Mouse (Mus musculus) midbrain, embryonic 11.5 days (tissue): ENCODE measurements around the gene Ptpn3. TPM values are rescaled to one million over a fixed set of nuclear protein-coding genes. Genes with fewer than 3 reads are reported as not detected.

Experiments used
- ATAC-seq: fragments of 200-750 bp; cut with Nextera tagmentation; 2 replicates; pipeline ENCODE4 v1.8.0; 2017; ENCODE audit warnings: moderate TSS enrichment, moderate library complexity; ENCODE audit not compliant: low FRiP score
- DNase-seq: peaks from one replicate; pipeline ENCODE4 v3.0.0; 2015; ENCODE audit warnings: low spot score; ENCODE audit errors: missing footprints
- H3K27ac ChIP-seq: fragments of 300-500 bp; sonication (generic); 2 replicates; pipeline ENCODE4 v1.5.1; 2014; ENCODE audit warnings: low read depth, low read length
- H3K27me3 ChIP-seq: fragments of 300-500 bp; sonication (generic); 2 replicates; pipeline ENCODE4 v1.6.1; 2014; ENCODE audit warnings: mild to moderate bottlenecking, low read length, moderate library complexity, mixed read lengths; ENCODE audit not compliant: control insufficient read depth, insufficient read depth
- H3K36me3 ChIP-seq: fragments of 300-500 bp; sonication (generic); 2 replicates; pipeline ENCODE4 v1.6.1; 2014; ENCODE audit warnings: mild to moderate bottlenecking, low read length, moderate library complexity, mixed read lengths; ENCODE audit not compliant: control insufficient read depth, insufficient read depth
- H3K4me1 ChIP-seq: fragments of 300-500 bp; sonication (generic); 2 replicates; pipeline ENCODE4 v1.6.1; 2014; ENCODE audit warnings: low read length; ENCODE audit not compliant: control insufficient read depth, insufficient read depth
- H3K4me2 ChIP-seq: fragments of 300-500 bp; sonication (generic); 2 replicates; pipeline ENCODE4 v1.6.1; 2014; ENCODE audit warnings: mild to moderate bottlenecking, moderate library complexity
- H3K4me3 ChIP-seq: fragments of 300-500 bp; sonication (generic); 2 replicates; pipeline ENCODE4 v1.5.1; 2014; ENCODE audit warnings: low read depth, low read length
- H3K9ac ChIP-seq: fragments of 300-500 bp; sonication (generic); 2 replicates; pipeline ENCODE4 v1.6.1; 2014; ENCODE audit warnings: low read length
- H3K9me3 ChIP-seq: fragments of 300-500 bp; sonication (generic); 2 replicates; pipeline ENCODE4 v1.6.1; 2016; ENCODE audit warnings: low read length; ENCODE audit not compliant: control insufficient read depth
- WGBS: fragments of 180-500 bp; shearing (Covaris S2); extraction: QIAGEN DNeasy Blood & Tissue Kit; methylation state at CpG from one replicate; pipeline ENCODE4 v1.1.7; 2014; 5-methylcytosine and 5-hydroxymethylcytosine counted together
- polyA plus RNA-seq: library from polyadenylated mRNA; unstranded; fragments of >200 nt; fragmentation: Nextera tagmentation; extraction: Ambion mirVana; gene quantifications from 2 replicates; pipeline ENCODE4 v1.2.1, GENCODE M21; 2014

The Ptpn3 gene
- polyA plus RNA-seq, 1 experiment from 2014 or later, result 0.33 TPM

DNA sequence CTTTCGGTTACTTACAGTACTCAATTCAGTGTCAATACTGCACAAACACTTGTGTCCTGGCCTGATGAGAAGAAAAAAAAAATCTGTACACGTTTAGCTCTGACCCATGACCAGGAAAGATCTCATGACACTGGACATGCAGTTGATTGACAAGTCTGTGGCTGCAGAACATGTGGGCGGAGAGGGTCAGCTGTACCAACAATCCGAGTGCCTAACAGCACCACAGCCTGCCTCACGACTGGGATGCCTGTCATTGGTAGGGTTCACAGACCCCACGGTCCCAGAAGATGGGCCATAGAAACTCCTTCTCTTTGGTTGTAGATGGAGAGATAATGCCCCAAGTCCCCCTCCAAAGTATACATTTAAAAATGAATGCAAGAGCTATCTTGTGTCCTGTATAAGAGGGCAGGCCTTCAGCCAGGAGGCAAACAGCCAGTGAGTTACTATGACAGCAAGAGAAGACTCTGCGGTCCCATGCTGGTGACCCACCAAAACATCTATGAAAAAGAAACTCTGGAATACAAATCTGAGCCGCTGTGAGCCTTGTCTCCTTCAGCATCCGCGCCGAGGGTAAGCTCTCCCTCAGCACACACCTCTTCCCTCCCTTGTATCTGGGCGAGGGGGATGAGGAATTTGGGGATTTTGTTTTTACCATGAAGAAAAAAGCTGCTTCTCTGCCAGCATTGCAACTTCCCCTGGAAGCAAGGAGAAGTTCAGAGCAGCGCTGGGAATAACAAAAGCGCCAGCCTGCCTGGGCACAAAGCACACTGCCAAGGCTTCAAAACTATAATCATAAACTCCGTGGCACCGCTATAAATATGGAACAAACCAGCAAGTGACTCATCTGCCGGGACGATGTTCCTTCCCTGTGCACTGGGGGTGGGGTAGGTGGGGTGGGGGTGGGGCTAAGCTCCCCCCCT is 72.8 kb downstream of the Ptpn3 start:
- H3K27ac ChIP-seq, result no peak overlapping the region
- H3K9me3 ChIP-seq, result no peaks in the 10 kb centered on the region
- no peaks in the 10 kb centered on the region for H3K36me3 ChIP-seq
- no peak overlapping the region for H3K4me2 ChIP-seq
- no peak for ATAC-seq
- DNase-seq, result no peak
- no peak overlapping the region for H3K4me3 ChIP-seq
- H3K4me1 ChIP-seq, result no peaks in the 10 kb centered on the region
- 70% methylated on average over 18 of the region's 18 CpGs for WGBS
- no peaks in the 10 kb centered on the region for H3K27me3 ChIP-seq
- H3K9ac ChIP-seq, result no peak overlapping the region

DNA sequence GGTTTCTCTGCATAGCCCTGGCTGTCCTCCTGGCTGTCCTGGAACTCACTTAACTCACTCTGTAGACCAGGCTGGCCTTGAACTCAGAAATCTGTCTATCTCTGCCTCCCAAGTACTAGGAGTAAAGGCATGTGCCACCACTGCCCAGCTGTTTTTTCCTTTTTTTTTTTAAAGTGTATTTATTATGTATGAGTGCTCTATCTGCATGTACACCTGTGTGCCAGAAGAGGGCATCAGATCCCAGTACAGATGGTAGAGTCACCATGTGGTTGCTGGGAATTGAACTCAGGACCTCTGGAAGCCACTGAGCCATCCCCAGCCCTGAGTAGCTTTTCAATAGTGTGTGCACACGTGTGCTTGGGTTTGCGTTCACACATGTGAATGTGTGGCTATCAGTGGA is 76.9 kb downstream of the Ptpn3 start:
- Histone ChIP-seq H3K4me3 (no peak overlapping the region), H3K27me3 (no peaks in the 10 kb centered on the region), H3K4me2 (no peak overlapping the region), H3K27ac (no peak overlapping the region), H3K4me1 (no peaks in the 10 kb centered on the region), H3K36me3 (no peaks in the 10 kb centered on the region), H3K9ac (no peak overlapping the region), H3K9me3 (no peaks in the 10 kb centered on the region)
- WGBS, result 98% methylated on average over 2 of the region's 2 CpGs
- ATAC-seq, result no peak
- DNase-seq, result no peak

- no peak overlapping the region for H3K9ac ChIP-seq
These were observed 83.9 kb downstream of the Ptpn3 start for GRCm38 (mm10) chr4:57217746-57218145.

DNA sequence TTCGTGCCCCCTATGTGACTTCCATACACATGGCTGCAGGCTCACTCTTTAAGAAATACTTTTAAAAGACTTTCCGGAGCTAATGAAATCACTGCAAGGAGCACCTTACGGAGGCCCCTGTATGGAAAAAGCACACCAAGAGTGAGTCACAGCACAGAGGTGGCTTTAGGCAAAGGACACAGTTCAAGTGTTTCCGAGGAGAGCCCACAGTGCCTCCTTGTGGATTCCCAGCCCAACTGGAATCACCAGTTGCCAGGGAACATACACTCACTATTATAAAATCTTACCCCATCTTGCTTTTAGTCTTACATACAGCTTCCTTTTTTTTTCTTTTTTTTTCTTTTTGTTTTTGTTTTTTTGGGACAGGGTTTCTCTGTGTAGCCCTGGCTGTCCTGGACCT is 85.1 kb downstream of the Ptpn3 start:
- no peaks in the 10 kb centered on the region for H3K9me3 ChIP-seq
- no peak for DNase-seq
- no peak overlapping the region for H3K4me3 ChIP-seq
- no peak overlapping the region for H3K4me2 ChIP-seq
- H3K27me3 ChIP-seq, result no peaks in the 10 kb centered on the region
- no peak overlapping the region for H3K9ac ChIP-seq
- no peaks in the 10 kb centered on the region for H3K36me3 ChIP-seq
- ATAC-seq, result no peak
- 91% methylated on average over 4 of the region's 4 CpGs for WGBS
- H3K4me1 ChIP-seq, result no peaks in the 10 kb centered on the region
- no peak overlapping the region for H3K27ac ChIP-seq

More at GRCm38 (mm10) chr4:57217746-57218145, 83.9 kb downstream of the Ptpn3 start:
- DNase-seq (no peak), ATAC-seq (no peak)
- 90% methylated on average over 9 of the region's 9 CpGs for WGBS
- H3K9me3 ChIP-seq, result no peaks in the 10 kb centered on the region
- no peak overlapping the region for H3K4me2 ChIP-seq
- H3K4me1 ChIP-seq, result no peaks in the 10 kb centered on the region
- no peaks in the 10 kb centered on the region for H3K36me3 ChIP-seq
- H3K27me3 ChIP-seq, result no peaks in the 10 kb centered on the region
- no peak overlapping the region for H3K4me3 ChIP-seq
- H3K27ac ChIP-seq, result no peak overlapping the region

DNA sequence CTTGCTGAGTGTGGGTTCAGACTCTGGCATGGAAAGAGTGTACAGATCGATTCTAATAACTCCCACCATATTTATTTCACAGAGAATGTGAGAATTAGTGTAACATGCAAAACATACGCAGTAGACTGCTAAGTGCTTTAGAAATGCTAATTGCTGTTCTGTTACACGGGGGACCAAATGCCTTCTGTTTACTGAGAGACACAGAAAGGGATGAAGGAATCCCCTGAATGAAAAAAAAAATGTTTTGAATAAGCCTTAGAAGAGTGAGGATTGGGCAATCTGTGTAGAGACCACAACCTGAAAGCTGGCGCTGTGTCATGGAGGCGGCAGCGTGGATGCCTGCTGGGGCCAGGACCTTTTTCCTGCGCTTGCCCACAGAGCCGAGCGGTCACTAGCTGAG is 86.8 kb downstream of the Ptpn3 start:
- H3K27ac ChIP-seq, result no peak overlapping the region
- 73% methylated on average over 9 of the region's 9 CpGs for WGBS
- no peaks in the 10 kb centered on the region for H3K27me3 ChIP-seq
- H3K4me2 ChIP-seq, result no peak overlapping the region
- no peaks in the 10 kb centered on the region for H3K9me3 ChIP-seq
- H3K4me3 ChIP-seq, result no peak overlapping the region
- ATAC-seq, result no peak
- H3K4me1 ChIP-seq, result no peaks in the 10 kb centered on the region
- DNase-seq, result no peak
- H3K36me3 ChIP-seq, result no peaks in the 10 kb centered on the region
- H3K9ac ChIP-seq, result no peak overlapping the region

GRCm38 (mm10) chr4:57214114-57214513 is 87.5 kb downstream of the Ptpn3 start:
- no peak for DNase-seq
- H3K27me3 ChIP-seq, result no peaks in the 10 kb centered on the region
- ATAC-seq, result no peak
- 89% methylated on average over 3 of the region's 3 CpGs for WGBS
- H3K36me3 ChIP-seq, result no peaks in the 10 kb centered on the region
- no peaks in the 10 kb centered on the region for H3K9me3 ChIP-seq
- H3K27ac ChIP-seq, result no peak overlapping the region
- H3K4me3 ChIP-seq, result no peak overlapping the region
- no peak overlapping the region for H3K9ac ChIP-seq
- H3K4me1 ChIP-seq, result no peaks in the 10 kb centered on the region
- no peak overlapping the region for H3K4me2 ChIP-seq

DNA sequence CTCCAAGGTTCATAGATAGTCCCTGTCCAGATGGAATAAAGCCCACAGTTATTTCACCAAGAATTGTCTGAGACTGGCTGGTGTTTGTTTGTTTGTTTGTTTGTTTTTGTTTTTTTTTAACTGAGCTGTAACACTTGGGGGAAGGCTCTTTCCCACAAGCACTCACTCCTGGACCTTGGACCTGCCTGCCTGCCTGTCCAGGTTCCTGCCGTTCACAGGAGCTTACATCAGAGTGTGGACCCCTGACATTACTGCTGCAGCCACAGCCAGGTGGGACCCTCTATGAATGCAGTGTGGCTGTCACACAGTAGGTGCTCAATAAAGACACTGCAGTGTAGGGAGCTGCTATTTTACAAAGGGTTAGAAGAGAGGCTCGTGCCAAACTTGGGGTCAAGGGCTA is 89.9 kb downstream of the Ptpn3 start:
- no peak for ATAC-seq
- H3K9me3 ChIP-seq, result no peaks in the 10 kb centered on the region
- no peak for DNase-seq
- H3K36me3 ChIP-seq, result no peaks in the 10 kb centered on the region
- 89% methylated on average over 2 of the region's 2 CpGs for WGBS
- H3K27ac ChIP-seq, result no peak overlapping the region
- H3K4me1 ChIP-seq, result no peaks in the 10 kb centered on the region
- H3K27me3 ChIP-seq, result no peaks in the 10 kb centered on the region
- H3K4me2 ChIP-seq, result no peak overlapping the region
- no peak overlapping the region for H3K9ac ChIP-seq
- no peak overlapping the region for H3K4me3 ChIP-seq

DNA sequence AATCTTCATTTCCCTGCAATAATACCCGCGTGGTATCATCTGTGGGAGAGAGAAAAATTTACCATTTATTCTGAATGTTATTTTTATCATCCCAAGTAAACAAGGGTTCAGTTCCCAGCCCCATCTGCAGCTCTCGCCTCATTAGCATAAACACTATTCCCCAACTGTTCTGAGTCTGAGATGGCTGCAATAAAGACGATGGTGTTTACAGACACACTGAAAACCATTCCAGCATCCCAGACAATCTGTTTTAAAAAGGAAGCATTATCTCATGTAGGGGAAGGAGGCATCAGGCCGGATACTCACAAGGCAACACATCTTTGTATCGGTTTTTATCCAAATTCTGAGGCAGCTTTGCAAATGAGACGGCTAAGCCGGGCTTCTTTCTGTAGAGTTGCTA is 95.7 kb downstream of the Ptpn3 start:
- DNase-seq (no peak), ATAC-seq (no peak)
- Histone ChIP-seq H3K4me2 (no peak overlapping the region), H3K9me3 (no peaks in the 10 kb centered on the region), H3K4me3 (no peak overlapping the region), H3K27me3 (no peaks in the 10 kb centered on the region), H3K27ac (no peak overlapping the region), H3K36me3 (no peaks in the 10 kb centered on the region), H3K9ac (no peak overlapping the region), H3K4me1 (no peaks in the 10 kb centered on the region)
- WGBS, result 82% methylated on average over 8 of the region's 8 CpGs

GRCm38 (mm10) chr4:57204780-57205179 is 96.9 kb downstream of the Ptpn3 start:
- H3K36me3 ChIP-seq, result no peaks in the 10 kb centered on the region
- 90% methylated on average over 11 of the region's 11 CpGs for WGBS
- ATAC-seq (no peak), DNase-seq (no peak)
- H3K27me3 ChIP-seq, result no peaks in the 10 kb centered on the region
- no peak overlapping the region for H3K4me3 ChIP-seq
- H3K4me2 ChIP-seq, result no peak overlapping the region
- no peaks in the 10 kb centered on the region for H3K4me1 ChIP-seq
- H3K9ac ChIP-seq, result no peak overlapping the region
- no peak overlapping the region for H3K27ac ChIP-seq
- H3K9me3 ChIP-seq, result no peaks in the 10 kb centered on the region
